Mouse (Mus musculus) brain, adult 2 months (tissue): ENCODE measurements around the gene Rassf6.
"Not testable (repeated sequence)": the region's sequence is repeated elsewhere in the genome, so short reads cannot be mapped to it uniquely, and the experiment has no call there.

ENCODE experiments used
- DNase-seq: peaks from one replicate; pipeline ENCODE4 v3.0.0; 2011; ENCODE audit warnings: low read depth, low spot score

The Rassf6 gene

DNA sequence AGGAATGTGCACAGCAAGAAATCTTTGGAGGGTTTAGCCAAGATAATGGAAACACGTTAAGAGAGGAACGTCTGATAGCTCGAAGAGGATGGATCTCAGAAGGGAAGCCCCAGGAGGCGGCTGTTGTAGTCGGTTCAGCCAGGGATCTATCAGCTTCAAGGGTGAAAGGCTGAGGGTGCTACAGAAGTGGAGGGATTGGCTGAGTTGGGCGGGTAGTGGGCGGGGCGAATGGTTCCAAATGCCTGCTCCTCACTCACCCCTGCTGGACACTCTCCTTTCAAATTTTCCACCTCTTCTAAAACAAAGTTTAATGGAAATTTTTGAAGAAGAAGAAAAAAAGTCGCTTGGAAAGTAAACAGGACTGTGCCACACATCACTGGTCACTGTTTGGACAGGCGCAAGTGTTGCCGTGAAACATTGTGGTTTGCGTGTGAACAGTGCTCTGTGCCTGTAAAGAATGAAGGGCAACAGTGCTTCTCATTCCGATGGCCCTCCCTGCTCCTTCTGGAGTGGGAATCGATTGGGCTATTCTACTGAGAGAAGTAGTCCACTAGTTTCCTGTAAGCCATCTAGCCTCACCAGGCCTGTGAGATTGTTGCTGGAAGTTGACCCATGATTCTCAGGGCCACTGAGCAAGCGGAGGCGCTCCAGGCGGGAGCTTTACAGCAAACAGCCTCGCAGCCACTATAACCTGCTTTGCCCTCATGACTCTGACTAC is 15.6 kb downstream of the Rassf6 start:
- no peak for DNase-seq

GRCm38 (mm10) chr5:90623209-90623608 is 17.2 kb downstream of the Rassf6 start:
- DNase-seq, result peak; percentile 28

GRCm38 (mm10) chr5:90621726-90622125 is 18.7 kb downstream of the Rassf6 start:
- DNase-seq, result peak; percentile 18

- peak; percentile 45 for DNase-seq
Measured at GRCm38 (mm10) chr5:90621316-90621715, 19.1 kb downstream of the Rassf6 start.

GRCm38 (mm10) chr5:90617859-90618258 is 22.6 kb downstream of the Rassf6 start:
- no peak for DNase-seq

DNA sequence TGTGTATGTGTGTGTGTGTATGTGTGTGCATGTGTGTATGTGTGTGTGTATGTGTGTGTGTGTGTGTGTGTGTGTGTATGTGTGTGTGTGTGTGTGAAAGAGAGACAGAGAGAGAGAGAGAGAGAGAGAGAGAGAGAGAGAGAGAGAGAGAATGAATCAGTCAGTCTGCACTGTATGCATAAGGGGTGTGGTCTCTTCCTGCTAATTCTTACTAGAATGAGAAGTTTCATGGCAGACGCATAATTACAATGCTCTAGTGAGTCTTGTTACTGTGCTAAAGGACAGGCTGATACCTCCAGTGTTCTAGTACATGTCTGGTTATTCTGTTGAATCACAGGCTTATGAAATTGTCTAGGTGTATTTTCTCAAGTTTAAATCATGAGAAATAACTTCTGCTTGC is 27.7 kb downstream of the Rassf6 start:
- not testable (repeated sequence) for DNase-seq

DNA sequence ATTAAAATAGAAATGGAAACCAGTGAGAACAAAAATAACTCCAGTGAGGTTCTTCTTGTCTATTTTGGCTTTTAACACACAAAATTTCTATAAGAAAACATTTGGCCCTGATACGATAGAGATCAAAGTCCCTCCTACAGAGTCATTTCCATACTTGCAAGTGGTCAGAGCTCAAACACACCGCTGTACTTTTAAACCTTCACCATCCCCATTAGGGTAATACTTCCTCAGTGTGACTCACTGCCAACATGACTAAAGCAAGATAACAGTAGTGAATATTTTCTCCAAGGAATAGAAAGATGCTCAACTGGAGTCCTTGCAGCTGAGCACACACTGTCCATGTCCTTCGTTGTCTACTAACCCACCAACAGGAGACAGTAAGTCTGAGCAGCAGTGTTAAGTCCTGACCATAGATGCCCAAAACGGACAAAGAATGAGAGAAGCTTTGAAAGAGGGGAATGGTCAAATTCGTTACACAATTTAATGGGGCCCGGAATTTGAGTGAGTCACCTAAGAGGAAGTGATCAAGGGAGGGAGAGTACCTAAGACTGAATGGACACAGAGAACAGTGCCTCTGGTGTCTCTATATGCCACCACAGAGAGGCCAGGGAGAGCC is 28.4 kb downstream of the Rassf6 start:
- no peak for DNase-seq

- DNase-seq, result no peak
Measured at GRCm38 (mm10) chr5:90611388-90611787, 29.1 kb downstream of the Rassf6 start.

- DNase-seq, result no peak
Measured at GRCm38 (mm10) chr5:90608906-90609305, 31.6 kb downstream of the Rassf6 start.

- no peak for DNase-seq
Measured at GRCm38 (mm10) chr5:90603407-90603923, 37.0 kb downstream of the Rassf6 start.

DNA sequence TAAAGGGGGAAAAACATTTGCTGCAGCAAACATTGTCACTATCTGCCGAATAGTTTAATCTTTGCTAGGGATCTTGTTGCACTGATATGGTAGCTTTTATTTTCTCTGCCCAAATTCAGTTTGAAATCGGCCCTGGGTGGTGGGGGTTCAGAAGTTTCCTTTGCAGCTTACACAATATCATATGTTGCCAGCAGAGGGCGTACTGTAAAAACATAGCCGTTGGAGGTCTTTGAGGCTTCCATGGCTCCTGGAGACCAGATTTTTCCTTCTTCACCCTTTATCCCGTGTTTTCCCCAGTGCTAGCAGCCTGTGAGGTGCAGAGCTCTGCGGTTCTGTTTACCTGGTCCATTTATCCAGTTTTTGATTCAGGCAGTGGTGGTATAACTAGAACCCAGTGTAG is 39.0 kb downstream of the Rassf6 start:
- peak; percentile 66 for DNase-seq

GRCm38 (mm10) chr5:90596155-90596554 is 44.3 kb downstream of the Rassf6 start:
- no peak for DNase-seq

DNA sequence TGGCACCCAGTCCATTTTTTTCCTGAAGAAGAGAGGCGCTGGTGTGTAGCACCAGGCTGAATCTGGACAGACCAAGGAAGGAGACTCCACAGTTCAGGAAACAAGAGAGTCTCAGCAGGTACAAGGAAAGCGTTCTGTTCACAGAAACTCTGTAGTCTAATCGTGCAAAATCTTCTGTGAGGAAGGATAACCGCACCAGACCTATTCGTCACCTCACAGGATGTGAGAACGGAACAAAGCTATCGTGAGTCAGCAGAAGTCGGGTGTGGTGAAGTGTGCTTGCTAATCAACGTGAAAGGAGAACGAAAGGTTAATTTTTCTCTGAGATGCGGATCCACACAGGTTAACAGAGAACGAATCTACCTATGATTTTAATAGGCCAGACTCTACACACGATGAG is 45.5 kb downstream of the Rassf6 start:
- DNase-seq, result no peak

DNA sequence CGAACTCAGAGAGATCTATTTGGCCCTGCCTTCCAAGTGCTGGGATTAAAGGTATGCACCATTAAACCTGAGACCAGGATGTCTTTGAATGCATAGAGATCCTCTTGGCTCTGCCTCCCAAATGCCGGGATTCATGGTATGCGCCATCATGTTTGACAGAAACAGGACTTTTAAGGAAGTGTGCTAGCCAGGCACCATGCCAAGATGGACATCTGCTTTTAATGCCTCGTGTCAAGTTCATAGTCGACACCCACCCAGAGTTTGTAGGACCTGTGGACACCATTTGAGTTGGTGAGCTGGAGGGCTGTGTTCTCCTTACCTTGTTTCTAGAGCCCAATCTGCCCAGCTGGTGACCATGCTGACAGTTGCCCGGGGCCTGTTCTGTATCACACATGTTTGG is 48.5 kb downstream of the Rassf6 start:
- no peak for DNase-seq

DNA sequence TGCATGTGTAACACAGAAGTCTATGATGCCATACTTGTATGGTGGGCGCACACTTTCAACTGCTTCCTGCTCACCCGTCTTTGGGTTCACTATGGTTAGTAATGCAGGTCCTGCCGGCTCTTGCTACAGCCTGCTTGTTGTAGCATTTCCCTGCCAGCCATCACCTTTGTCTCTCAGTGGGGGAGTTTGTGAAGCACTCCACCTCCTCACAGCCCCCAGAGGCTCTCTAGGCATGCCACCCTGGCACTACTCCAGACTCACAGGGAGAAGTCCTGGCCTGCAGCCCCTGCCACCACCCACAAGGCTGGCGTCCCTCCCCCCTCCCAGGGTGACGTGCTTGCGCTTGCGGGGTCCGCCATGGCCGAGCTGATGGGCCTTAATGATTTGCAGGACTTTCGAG is 49.8 kb downstream of the Rassf6 start:
- no peak for DNase-seq

DNA sequence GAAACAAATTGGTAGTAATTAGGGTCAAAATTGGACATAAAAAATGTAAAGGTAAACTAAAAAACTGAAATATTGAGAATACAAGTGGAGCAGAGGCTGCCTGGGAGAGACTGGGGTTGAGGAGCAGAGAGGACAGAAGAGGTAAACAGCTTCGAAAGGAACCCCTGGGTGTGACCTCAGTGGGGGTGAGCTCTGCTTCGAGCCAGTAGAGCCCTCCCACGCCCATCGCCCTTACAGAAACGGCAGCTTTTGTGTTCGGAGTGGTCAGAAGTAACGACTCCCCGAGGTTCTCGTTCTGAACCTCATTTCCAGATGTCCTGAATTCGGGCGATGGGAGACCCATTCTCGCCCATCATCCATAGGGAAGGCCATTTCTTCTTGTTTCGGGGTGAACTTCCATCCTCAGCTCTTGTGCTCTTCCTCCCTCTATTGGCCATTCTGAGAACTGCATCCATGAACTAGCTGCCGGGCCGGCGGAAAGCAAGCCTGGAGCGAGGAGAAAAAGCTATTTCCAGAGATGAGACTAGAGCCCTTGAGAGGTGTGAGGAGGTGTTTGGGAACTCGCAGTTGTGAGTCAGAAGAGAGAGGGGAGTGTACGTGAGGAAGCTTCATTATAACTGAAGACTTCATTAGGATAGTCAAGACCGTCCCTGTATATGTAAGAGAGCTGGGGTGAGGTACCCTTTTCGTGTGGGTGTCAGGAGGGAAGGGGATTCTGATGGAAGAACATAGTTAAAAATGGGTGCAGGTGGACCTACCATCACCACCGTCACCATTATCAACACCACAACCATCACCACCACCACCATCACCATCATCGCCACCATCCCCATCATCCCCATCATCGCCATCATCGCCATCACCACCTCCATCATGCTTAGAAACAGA is 51.5 kb downstream of the Rassf6 start:
- peak; percentile 90 for DNase-seq

- DNase-seq, result no peak
Measured at GRCm38 (mm10) chr5:90588104-90588503, 52.4 kb downstream of the Rassf6 start.

DNA sequence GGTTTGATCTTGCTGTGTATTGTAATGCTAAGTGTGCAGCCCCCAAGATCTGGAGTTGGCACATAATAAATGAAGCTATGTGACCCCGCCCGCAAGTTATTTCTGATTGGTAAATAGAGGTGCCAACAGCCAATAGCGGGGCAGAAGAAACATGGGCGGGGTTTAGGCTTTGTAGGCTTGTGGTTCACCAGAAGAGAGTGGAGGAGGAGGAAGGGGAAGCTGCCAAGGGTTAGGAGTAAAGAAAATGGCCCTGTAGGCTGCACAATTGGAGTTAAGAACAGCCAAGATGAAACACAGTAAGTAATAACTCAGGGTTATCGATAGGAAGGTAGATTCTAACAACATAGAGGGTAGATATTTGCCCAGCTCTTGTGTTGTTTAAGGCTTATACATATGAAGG is 53.9 kb downstream of the Rassf6 start:
- DNase-seq, result no peak

GRCm38 (mm10) chr5:90584799-90585198 is 55.7 kb downstream of the Rassf6 start:
- no peak for DNase-seq

GRCm38 (mm10) chr5:90582179-90582578 is 58.3 kb downstream of the Rassf6 start:
- DNase-seq, result no peak

GRCm38 (mm10) chr5:90579556-90579955 is 60.9 kb downstream of the Rassf6 start:
- no peak for DNase-seq

DNA sequence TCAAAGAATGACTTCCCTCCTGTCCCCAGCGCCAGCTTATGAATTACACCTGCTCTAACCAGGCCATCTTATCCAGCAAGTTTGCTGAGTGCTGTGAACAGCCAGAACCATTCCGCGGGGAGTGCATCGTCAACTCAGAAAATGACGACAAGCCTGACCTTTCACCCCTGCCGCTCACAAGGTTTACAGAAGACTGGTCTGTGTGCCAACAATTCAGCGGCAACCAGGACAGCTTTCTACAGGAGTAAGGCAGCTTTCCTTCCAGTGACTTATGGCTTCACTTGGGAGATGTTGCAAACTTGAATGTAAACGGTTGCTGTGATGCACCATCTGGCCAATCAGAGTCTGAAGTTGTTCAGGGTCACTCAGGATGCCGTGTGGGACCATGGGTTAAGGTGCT is 62.7 kb downstream of the Rassf6 start:
- no peak for DNase-seq
